Comparison of ENCODE assay signal across 24 mouse cellular contexts in genomic region chr19:11368310-11368709, GRCm38 (mm10). TPM values are rescaled to one million over a fixed set of nuclear protein-coding genes. Genes with fewer than 3 reads are reported as not detected.
"Had no signal": no experiment of that assay in that cellular context is flagged by ENCODE, and none has a peak within 500 bp of the region (broad histone marks: within the 10 kb centered on the region; RNA-seq: fewer than 3 reads in every experiment).

No protein-coding gene starts in this region.

- H3K27me3 ChIP-seq: limb, embryonic 12.5 days; limb, embryonic 15.5 days; megakaryocyte, embryonic 14.5 days; midbrain, embryonic 13.5 days had no signal

- H3K36me3 ChIP-seq: limb, embryonic 12.5 days; limb, embryonic 15.5 days; midbrain, embryonic 10.5 days; midbrain, embryonic 13.5 days had no signal

- ATAC-seq: liver, postnatal 0 days; lung, postnatal 0 days; midbrain, embryonic 13.5 days; midbrain, embryonic 16.5 days had no signal

- DNase-seq: kidney, adult 9 months; kidney, postnatal 14 days; kidney, postnatal 4 days; left cerebral cortex, postnatal 4 days; liver, postnatal 0 days; lung, embryonic 14.5 days; right cerebral cortex, postnatal 4 days; spleen, adult 18-20 months; thymus, adult 18-20 months; thymus, postnatal 36 days had no signal

RNA-seq across cellular contexts. Expression of gene Ms4a4a, which starts 7.0 kb away (rescaled TPM):
- polyA plus RNA-seq: neural tube, embryonic 14.5 days had no signal

RNA-seq across cellular contexts. Expression of gene Ms4a4c, which starts 36.3 kb away (rescaled TPM):
- total RNA-seq: layer of hippocampus, adult 18-20 months; layer of hippocampus, postnatal 14 days; left cerebral cortex, postnatal 14 days; left cerebral cortex, postnatal 4 days had no signal
- polyA plus RNA-seq: limb, embryonic 12.5 days; midbrain, embryonic 10.5 days; midbrain, embryonic 13.5 days; neural tube, embryonic 14.5 days; testis, adult 2 months had no signal

RNA-seq across cellular contexts. Expression of gene Ms4a14, which starts 54.1 kb away (rescaled TPM):
- total RNA-seq: layer of hippocampus, adult 18-20 months; layer of hippocampus, postnatal 14 days; left cerebral cortex, postnatal 14 days had no signal
- polyA plus RNA-seq: limb, embryonic 12.5 days; liver, embryonic 11.5 days; lung, embryonic 14.5 days; midbrain, embryonic 10.5 days; midbrain, embryonic 13.5 days; midbrain, embryonic 16.5 days; neural tube, embryonic 11.5 days; neural tube, embryonic 14.5 days had no signal
